Mouse (Mus musculus): ENCODE data around the gene Vps33a.

Vps33a gene

DNA sequence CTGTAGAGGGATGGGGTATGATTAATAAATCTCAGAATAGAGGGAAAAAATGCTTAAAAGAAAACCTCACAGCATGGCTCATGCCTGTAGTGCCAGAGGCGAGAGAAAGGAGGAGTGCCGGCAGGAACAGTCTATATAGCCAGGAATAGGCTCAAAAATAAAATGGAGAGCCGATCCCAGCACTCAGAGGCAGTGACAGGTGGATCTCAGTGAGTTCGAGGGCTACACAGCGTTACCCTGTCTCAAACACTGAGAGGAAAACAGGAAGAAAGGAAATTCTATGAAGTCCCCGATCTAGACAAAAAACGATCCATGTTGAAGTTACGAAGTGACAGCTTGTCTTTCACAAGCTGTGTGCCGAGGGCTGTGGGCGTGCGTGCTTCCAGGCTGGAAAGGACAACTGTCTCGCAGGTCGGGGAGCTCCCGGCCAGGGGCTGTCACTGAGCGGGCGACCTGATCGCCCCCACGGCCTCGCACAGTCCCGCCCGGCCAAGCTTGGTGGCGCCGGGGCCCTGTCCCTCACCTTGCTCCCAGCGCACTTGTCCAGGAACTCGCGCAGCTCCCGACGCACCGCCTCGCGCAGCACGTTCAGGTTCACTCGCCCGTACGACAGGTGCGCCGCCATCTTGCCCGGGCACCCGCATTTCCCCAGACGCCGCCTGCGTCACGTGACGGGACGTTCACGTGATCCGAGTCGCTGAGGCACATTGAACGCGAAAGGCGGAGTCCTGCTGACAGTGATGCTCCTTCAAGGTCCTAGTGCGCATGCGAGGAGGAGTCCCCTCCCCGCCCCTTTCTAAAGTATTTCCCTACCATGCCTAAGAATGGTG is at the start of gene Vps33a:
Gene Vps33a (minus strand): TSS at position 682 of the 830 bp plus-strand sequence.
- DNase-seq: peak; percentile 97

DNA sequence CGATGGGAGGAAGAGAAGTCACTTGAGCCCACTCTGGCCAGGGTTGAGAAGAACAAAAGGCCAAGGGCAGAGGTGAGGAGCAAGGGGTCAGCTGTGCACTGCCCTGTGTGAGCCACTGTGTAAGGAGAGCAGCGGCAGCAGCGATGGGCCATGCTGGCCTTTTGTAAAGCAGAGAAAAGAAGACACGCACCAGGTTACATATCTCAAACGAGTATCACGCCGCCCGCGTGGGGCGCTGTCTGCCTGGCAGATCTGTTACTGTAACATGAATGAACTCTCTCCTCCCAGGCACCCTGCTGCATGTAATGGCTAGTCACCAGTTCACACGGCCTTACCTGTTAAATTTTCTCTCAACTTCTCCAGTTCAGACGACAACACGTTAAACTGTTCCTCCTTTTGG is 49.6 kb upstream of the Vps33a start:
- DNase-seq: no peak

DNA sequence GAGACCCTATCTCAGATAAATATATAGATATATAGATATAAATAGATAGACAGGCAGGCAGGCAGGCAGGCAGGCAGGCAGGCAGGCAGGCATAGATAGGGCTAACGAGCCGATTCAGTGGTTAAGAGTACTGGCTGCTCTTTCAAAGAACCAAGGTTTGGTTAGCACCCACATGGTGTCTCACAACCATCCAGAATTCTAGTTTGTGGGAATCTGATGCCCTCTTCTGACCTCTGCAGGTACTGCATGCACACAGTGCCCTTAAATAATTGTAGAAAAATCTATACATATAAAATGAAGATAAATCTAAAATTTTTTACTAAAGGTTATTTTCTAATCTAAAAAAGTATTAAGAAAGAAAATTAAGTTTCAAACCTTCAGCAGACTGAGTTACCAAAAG is 45.7 kb upstream of the Vps33a start:
- no peak for DNase-seq

DNA sequence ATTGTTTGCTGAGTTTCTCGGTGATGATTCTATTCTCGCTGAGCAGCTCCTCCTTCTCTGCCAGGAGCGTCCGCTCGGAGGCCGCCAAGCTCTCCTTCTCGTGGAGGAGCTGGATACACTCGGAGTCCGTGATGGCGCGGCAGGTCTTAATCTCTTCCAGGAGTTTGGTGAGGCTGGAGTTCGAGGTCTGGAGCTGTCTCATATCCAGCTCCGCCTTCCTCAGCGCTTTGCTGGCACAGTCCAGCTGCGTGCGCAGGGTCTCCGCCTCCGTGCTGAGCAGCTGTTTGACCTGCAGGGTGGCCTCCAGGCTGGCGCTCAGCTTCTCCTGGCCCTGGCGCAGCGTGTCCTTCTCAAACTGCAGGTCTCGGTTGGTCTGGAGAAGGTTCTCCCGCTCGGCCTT is 41.4 kb upstream of the Vps33a start:
- no peak for DNase-seq

DNA sequence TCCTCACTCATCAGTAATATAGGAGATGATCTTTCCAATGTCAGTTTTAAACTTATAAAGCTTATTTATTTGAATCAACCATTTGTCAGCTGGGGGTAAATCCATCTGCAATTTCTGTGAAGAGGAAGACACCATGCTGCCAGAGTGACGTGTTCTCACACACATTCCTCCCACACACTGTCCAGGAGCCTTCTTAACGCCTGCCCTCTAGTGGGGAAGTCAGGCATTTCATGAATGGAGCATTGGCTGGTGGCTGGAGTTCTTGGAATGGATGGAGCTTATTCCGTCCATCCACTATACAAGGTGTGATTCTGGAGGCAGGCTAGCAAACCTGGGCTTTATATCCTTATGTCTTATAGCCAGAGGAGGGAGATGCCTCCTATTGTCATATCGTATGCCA is 37.0 kb upstream of the Vps33a start:
- DNase-seq: peak; percentile 85

- no peak for DNase-seq
Measured at GRCm38 (mm10) chr5:123609416-123609815, 36.6 kb upstream of the Vps33a start.

DNA sequence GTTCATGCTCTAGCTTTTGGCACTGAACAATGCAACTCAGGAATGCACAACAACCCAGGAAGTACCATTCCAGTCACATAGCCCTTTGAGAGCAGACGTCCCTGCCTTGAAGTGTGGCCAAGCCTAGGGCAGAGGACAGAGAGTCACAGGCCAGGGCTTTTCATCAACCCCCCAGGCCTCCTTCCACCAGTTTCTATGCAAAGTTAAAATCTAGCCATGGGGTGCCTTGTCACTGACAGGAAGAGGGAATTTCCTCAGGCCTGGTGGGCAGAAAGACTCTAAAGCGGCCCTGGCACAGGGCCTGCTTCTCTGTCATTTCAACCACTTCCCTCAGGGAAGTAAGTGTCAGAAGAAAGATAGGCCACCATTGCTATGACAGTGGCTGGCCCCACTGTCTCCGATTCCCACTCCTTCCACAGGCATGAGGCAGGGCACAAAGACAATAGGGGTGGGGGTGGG is 34.4 kb upstream of the Vps33a start:
- DNase-seq: no peak

GRCm38 (mm10) chr5:123603496-123603895 is 30.7 kb upstream of the Vps33a start:
- peak; percentile 60 for DNase-seq

DNA sequence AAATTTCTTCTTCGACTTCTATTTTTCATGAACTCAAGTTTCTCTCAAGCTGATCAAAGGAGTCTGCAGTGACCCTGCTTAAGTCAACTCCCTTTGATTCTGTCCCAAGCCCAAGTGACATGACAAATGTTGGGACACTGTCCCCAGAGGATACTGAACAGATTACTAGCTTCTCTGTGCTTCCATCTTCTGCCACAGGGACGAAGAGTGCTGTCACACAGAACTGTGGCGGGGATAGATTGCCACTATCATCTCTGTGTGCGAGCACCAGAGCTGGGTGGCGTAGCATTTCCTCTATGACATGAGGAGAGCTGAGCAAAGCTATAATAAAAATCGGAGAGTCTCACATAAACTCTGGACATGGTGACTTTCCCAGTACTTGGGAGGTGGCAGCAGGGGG is 29.3 kb upstream of the Vps33a start:
- no peak for DNase-seq

DNA sequence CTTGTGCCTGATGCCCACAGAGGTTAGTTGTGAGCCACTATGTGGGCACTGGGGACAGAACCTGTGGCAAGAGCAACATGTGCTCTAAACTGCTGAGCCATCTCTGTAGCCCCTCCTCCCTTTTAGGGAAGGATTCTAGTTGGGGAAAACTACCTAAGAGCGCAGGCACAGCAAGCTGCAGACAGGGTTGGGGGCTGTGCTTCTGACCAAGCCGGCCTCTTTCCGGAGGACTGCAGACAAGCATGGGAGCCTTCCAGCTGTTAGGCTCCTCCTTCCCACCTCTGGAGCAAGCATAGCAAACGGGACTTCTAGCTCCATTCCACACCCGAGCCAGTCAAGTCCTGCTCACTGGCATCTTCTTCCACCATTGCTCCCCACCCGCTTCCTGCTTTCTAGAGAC is 26.5 kb upstream of the Vps33a start:
- DNase-seq: no peak

DNA sequence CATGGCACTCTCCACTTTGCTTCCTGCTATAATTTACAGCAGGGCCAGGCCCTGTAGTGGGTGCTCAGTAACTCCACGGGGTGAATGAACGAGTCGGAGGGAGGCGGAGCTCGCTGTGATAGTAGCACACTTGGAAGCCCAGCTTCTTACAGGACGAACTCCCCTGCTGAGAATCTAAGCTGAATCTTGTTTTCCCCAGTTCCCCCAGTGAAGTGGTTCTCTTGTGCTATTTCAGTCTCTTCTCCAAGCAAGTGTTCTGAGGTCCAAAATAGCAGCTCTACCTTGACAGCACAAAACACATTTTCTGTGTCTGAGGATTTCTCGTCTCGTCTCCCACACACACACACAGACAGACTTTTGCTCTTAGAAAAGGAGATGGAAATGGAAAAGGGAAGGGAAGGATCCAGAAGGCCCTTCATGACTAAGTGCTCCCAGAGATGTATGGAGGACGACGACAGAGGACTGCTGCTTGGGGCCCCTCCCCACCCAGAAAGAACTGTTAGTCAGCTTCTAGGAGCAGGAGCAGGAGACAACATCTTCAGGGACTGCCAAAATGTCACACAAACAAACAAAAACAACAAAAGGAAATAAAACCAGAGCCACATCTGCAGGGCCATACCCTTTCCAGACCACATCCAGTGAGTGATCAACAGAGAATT is 20.9 kb upstream of the Vps33a start:
- DNase-seq: peak; percentile 55

- no peak for DNase-seq
Measured at GRCm38 (mm10) chr5:123580043-123580442, 7.2 kb upstream of the Vps33a start.

- DNase-seq: no peak
Measured at GRCm38 (mm10) chr5:123576696-123577095, 3.9 kb upstream of the Vps33a start.

GRCm38 (mm10) chr5:123573362-123573761 is 524 bp upstream of the Vps33a start:
- no peak for DNase-seq

DNA sequence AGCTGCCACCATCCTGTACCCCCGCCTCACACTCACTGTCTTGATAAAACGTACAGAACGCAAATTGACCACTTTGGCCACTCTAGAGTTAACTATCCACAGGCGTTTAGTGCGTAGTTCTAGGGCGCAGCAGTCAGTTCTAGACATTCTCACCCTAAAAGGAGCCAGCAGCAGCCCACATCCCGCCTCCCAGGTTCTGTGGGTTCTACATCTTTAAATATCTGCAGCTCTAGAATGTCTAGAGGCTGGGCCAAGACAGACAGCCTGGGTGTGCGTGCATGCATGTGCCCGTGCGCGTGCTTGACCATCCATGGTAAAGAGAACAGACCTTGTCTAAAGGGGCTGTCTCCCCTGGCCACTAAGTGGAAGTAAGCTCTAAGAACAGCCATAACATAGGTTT is 11.7 kb downstream of the Vps33a start:
- DNase-seq: no peak

DNA sequence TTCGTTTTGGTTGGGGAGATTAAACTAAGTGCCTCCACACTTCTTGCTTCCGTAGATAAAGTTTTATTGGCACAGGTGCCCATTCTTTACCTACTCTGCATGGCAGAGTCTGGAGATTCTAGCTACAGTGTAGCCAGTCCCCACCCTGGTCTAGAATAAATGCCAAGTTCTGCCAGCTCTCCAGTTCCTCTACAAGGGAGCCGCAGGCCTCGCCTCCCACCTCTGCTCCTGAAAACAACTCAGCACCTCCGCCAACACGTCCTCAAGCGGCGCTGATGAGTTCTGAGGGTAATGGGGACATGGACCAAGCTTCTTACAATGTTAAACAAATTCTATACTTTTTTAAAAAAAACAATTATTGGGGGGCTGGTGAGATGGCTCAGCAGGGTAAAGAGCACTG is 13.2 kb downstream of the Vps33a start:
- no peak for DNase-seq

DNA sequence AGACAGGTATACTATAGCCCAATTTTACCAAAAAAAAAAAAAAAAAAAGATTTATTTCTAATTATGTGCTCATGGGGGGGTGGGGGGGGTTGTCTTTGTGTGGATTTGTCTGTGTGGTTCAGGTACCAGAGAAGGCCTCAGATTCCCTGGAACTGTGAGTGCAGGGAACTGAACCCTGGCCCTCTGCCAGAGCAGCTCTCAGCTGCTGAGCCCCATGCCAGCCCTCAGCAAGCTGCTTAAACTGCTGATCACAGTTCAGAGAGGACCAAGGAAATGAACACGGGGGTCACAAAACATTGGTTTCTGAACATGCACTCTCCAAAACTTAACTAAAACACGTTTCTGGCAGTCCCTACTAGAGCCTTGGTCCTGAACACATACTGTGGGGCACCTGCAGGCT is 16.4 kb downstream of the Vps33a start:
- no peak for DNase-seq

DNA sequence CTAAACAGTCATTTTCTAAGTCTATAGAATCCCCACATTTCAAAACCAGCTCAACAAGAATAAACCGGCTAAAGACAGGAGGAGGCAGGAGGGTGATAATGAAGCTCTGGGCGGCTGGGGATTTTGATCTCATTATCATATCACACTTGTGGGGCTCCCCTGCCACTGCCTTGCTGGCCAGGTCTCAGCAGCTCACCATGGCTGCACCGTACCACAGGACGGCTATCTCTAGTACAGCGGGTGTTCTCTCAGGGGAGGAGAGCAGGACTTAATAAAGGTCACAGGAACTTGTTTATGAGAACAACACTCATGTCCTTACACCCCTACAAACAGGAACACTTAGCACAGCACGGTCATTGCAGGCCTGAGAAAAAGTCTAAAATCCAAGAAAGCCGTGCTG is 17.1 kb downstream of the Vps33a start:
- no peak for DNase-seq

DNA sequence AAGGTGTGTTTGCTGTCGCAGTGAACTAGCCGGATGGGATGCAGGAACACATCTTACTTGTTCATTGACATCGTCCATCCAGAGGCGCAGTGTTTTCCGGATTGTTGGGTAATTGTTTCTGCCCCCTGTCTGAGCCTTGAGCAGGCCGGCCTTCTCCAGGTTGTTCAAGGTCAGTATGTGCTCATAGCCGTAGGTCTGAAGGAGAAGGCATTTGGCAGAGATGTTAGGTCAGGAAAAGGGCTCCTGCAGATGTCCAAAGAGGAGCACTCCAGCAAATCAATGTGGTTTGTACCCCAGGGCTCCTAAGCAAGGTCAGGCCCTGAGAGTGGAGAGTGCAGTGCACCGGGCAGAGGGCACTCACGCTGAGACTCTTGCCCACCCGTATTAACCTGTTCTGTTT is 39.0 kb downstream of the Vps33a start:
- peak; percentile 1 for DNase-seq

DNA sequence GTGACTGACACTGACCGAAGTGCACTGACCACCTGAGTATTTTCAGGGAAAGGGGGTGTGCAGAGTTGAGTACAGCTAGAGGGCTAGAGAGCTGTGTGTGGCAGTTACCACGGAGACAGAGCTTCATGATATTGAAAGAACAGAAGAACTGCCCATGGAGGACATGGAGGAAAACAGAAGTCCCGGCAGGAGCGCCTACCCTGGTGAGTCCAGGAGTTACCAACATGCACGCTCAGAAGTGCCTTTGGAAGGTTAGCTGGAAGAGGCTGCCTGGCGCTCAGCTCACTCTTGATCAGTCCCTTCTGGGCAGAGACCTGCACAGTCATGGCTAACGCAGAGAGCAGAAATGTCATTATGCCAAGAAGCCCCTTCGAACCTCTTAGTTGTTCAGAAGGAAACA is 42.8 kb downstream of the Vps33a start:
- DNase-seq: peak; percentile 2

GRCm38 (mm10) chr5:123528641-123529040 is 44.2 kb downstream of the Vps33a start:
- peak; percentile 1 for DNase-seq

DNA sequence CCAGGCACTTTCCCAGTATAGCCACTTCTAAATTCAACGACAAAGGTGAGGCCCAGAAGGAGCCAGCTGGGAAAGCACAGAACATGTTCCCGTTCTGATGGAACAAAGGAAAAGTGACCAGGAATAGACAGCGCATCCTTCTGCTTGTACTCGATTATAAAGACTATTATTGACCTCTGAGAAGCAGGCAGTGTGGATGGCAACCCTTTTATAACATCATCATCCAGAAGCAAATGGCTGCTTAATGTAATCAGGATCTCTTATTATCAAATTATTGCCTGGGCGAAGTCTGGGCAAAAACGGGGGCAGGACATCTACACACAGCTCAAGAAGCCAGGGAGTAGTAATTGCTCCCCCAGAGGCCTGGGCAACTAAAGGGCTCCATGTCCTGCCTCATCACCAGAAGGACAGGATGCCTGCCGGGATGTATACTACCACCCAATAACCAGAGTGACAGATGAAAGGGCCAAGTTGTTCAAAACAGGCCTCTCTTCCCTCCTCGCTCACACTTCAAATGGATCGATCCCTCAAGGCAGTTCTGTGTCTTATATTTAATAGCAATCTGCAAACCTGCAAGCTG is 46.8 kb downstream of the Vps33a start:
- peak; percentile 1 for DNase-seq

DNA sequence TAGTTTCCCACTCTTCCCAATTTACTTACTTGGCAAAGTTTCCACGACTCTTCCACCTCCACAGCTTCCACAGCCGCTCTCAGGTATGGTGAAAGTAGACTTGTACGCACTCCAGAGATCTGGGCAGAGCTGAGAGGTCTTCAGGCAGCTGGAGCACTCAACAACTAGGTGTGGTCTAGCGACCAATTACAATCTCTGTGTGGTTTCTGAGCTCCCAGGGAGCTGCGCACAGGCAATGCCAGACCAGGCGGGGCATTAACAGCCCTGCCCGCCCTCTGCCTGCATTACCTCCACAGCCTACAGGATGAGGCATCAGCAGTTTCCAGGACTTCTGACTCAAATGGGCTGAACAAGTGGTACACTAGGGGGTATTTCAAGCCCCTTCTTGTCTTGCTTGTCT is 47.6 kb downstream of the Vps33a start, which contains the start of gene Gm49027:
Gene Gm49027 (minus strand): TSS at position 208 of the 400 bp plus-strand sequence.
- peak; percentile 2 for DNase-seq

- no peak for DNase-seq
Measured at GRCm38 (mm10) chr5:123524393-123524750, 48.5 kb downstream of the Vps33a start.

Data from right cerebral cortex, postnatal 25 days (tissue).